Mouse (Mus musculus): ENCODE data around the gene Stard5. TPM values are rescaled to one million over a fixed set of nuclear protein-coding genes. Genes with fewer than 3 reads are reported as not detected.

The Stard5 gene
- polyA plus RNA-seq (2015; fragmentation: Nextera tagmentation; extraction: Ambion mirVana): 36.8 and 38.9 TPM in 2 replicates

GRCm38 (mm10) chr7:83631828-83632681 lies at the start of gene Stard5:
Stard5 (plus strand) TSS chr7:83631959.
- under 1% methylated on average over 35 of the region's 35 CpGs for WGBS
- peak within 1 kb of the TSS; percentile 71 for H3K9ac ChIP-seq
- ATAC-seq (ENCODE audit: insufficient number of reproducible peaks, low FRiP score, low TSS enrichment, low read depth): peak; percentile 95
- peak within 1 kb of the TSS; percentile 68 for H3K4me3 ChIP-seq
- no peaks in the 10 kb centered on the region for H3K27me3 ChIP-seq
- H3K4me2 ChIP-seq: peak within 1 kb of the TSS; percentile 76
- no peaks in the 10 kb centered on the region for H3K9me3 ChIP-seq
- H3K4me1 ChIP-seq: peaks cover 18% of the 10 kb centered on the region
- H3K36me3 ChIP-seq: peaks cover 12% of the 10 kb centered on the region; the same call in 1 of the 2 replicates
- peak within 1 kb of the TSS; percentile 86 for H3K27ac ChIP-seq

GRCm38 (mm10) chr7:83584639-83585471 lies 46.9 kb upstream of the Stard5 start, which contains the start of gene Tmc3:
Tmc3 (plus strand) TSS chr7:83584927.
- H3K4me1 ChIP-seq: peaks cover 10% of the 10 kb centered on the region
- H3K27ac ChIP-seq: 0 out of 2 replicates have a peak within 1 kb of the TSS, but pooled peaks have one; percentile 39
- H3K36me3 ChIP-seq: no peaks in the 10 kb centered on the region
- no peak within 1 kb of the TSS for H3K4me3 ChIP-seq
- no peaks in the 10 kb centered on the region for H3K9me3 ChIP-seq
- 29% methylated on average over 11 of the region's 11 CpGs for WGBS
- H3K27me3 ChIP-seq: no peaks in the 10 kb centered on the region
- H3K4me2 ChIP-seq: no peak within 1 kb of the TSS
- H3K9ac ChIP-seq: no peak within 1 kb of the TSS
- ATAC-seq (ENCODE audit: insufficient number of reproducible peaks, low FRiP score, low TSS enrichment, low read depth): peak; percentile 44; the same call in 1 of the 2 replicates

GRCm38 (mm10) chr7:83594056-83594455 lies 37.7 kb upstream of the Stard5 start:
- H3K9me3 ChIP-seq: no peaks in the 10 kb centered on the region
- H3K27me3 ChIP-seq: no peaks in the 10 kb centered on the region
- 79% methylated on average over 3 of the region's 3 CpGs for WGBS
- no peak overlapping the region for H3K27ac ChIP-seq
- H3K4me2 ChIP-seq: no peak overlapping the region
- H3K4me1 ChIP-seq: no peaks in the 10 kb centered on the region
- H3K4me3 ChIP-seq: no peak overlapping the region
- H3K9ac ChIP-seq: no peak overlapping the region
- ATAC-seq (ENCODE audit: insufficient number of reproducible peaks, low FRiP score, low TSS enrichment, low read depth): no peak
- no peaks in the 10 kb centered on the region for H3K36me3 ChIP-seq

GRCm38 (mm10) chr7:83597063-83597462 lies 34.7 kb upstream of the Stard5 start:
- Histone ChIP-seq H3K27ac (no peak overlapping the region), H3K4me2 (no peak overlapping the region), H3K9ac (no peak overlapping the region), H3K4me3 (no peak overlapping the region), H3K27me3 (no peaks in the 10 kb centered on the region), H3K36me3 (no peaks in the 10 kb centered on the region), H3K4me1 (no peaks in the 10 kb centered on the region), H3K9me3 (no peaks in the 10 kb centered on the region)
- ATAC-seq (ENCODE audit: insufficient number of reproducible peaks, low FRiP score, low TSS enrichment, low read depth): no peak
- WGBS: 84% methylated on average over 3 of the region's 3 CpGs

- H3K4me2 ChIP-seq: no peak overlapping the region
- ATAC-seq (ENCODE audit: insufficient number of reproducible peaks, low FRiP score, low TSS enrichment, low read depth): no peak
- no peak overlapping the region for H3K4me3 ChIP-seq
- H3K9ac ChIP-seq: no peak overlapping the region
- no peaks in the 10 kb centered on the region; the same call in 1 of the 2 replicates for H3K4me1 ChIP-seq
- no peaks in the 10 kb centered on the region for H3K27me3 ChIP-seq
- WGBS: 81% methylated on average over 13 of the region's 13 CpGs
- H3K27ac ChIP-seq: no peak overlapping the region
- no peaks in the 10 kb centered on the region for H3K9me3 ChIP-seq
- H3K36me3 ChIP-seq: no peaks in the 10 kb centered on the region
Observed at GRCm38 (mm10) chr7:83598997-83599912, 32.5 kb upstream of the Stard5 start.

- H3K27ac ChIP-seq: no peak overlapping the region
- no peaks in the 10 kb centered on the region for H3K36me3 ChIP-seq
- no peaks in the 10 kb centered on the region for H3K9me3 ChIP-seq
- 62% methylated on average over 8 of the region's 8 CpGs for WGBS
- peaks cover 5% of the 10 kb centered on the region; the same call in 1 of the 2 replicates for H3K4me1 ChIP-seq
- H3K9ac ChIP-seq: no peak overlapping the region
- H3K27me3 ChIP-seq: no peaks in the 10 kb centered on the region
- H3K4me3 ChIP-seq: no peak overlapping the region
- ATAC-seq (ENCODE audit: insufficient number of reproducible peaks, low FRiP score, low TSS enrichment, low read depth): no peak
- H3K4me2 ChIP-seq: no peak overlapping the region
Observed at GRCm38 (mm10) chr7:83599913-83600286, 31.9 kb upstream of the Stard5 start.

- no peak overlapping the region for H3K9ac ChIP-seq
- H3K4me2 ChIP-seq: no peak overlapping the region
- ATAC-seq (ENCODE audit: insufficient number of reproducible peaks, low FRiP score, low TSS enrichment, low read depth): no peak
- no peaks in the 10 kb centered on the region for H3K36me3 ChIP-seq
- no peaks in the 10 kb centered on the region for H3K27me3 ChIP-seq
- peaks cover 5% of the 10 kb centered on the region; the same call in 1 of the 2 replicates for H3K4me1 ChIP-seq
- no peaks in the 10 kb centered on the region for H3K9me3 ChIP-seq
- H3K27ac ChIP-seq: no peak overlapping the region
- no peak overlapping the region for H3K4me3 ChIP-seq
- WGBS: 78% methylated on average over 7 of the region's 7 CpGs
Observed at GRCm38 (mm10) chr7:83604180-83604944, 27.4 kb upstream of the Stard5 start.

- H3K4me3 ChIP-seq: no peak overlapping the region
- no peak for ATAC-seq (ENCODE audit: insufficient number of reproducible peaks, low FRiP score, low TSS enrichment, low read depth)
- no peaks in the 10 kb centered on the region for H3K27me3 ChIP-seq
- WGBS: 96% methylated on average over 2 of the region's 2 CpGs
- no peak overlapping the region for H3K4me2 ChIP-seq
- H3K9me3 ChIP-seq: no peaks in the 10 kb centered on the region
- H3K36me3 ChIP-seq: no peaks in the 10 kb centered on the region
- H3K4me1 ChIP-seq: peaks cover 5% of the 10 kb centered on the region; the same call in 1 of the 2 replicates
- H3K27ac ChIP-seq: no peak overlapping the region
- H3K9ac ChIP-seq: no peak overlapping the region
Observed at GRCm38 (mm10) chr7:83606796-83607195, 25.0 kb upstream of the Stard5 start.

GRCm38 (mm10) chr7:83609891-83610290 lies 21.9 kb upstream of the Stard5 start:
- H3K27ac ChIP-seq: no peak overlapping the region
- H3K4me3 ChIP-seq: no peak overlapping the region
- H3K9me3 ChIP-seq: no peaks in the 10 kb centered on the region
- H3K36me3 ChIP-seq: no peaks in the 10 kb centered on the region
- no peak for ATAC-seq (ENCODE audit: insufficient number of reproducible peaks, low FRiP score, low TSS enrichment, low read depth)
- no peak overlapping the region for H3K9ac ChIP-seq
- no peaks in the 10 kb centered on the region for H3K27me3 ChIP-seq
- no peaks in the 10 kb centered on the region for H3K4me1 ChIP-seq
- no peak overlapping the region for H3K4me2 ChIP-seq
- 96% methylated on average over 4 of the region's 4 CpGs for WGBS

- Histone ChIP-seq H3K27ac (no peak overlapping the region), H3K4me2 (no peak overlapping the region), H3K27me3 (no peaks in the 10 kb centered on the region), H3K4me1 (peaks cover under 1% of the 10 kb centered on the region; the same call in 1 of the 2 replicates), H3K36me3 (no peaks in the 10 kb centered on the region), H3K9me3 (no peaks in the 10 kb centered on the region), H3K9ac (no peak overlapping the region), H3K4me3 (no peak overlapping the region)
- ATAC-seq (ENCODE audit: insufficient number of reproducible peaks, low FRiP score, low TSS enrichment, low read depth): no peak
- 92% methylated on average over 1 of the region's 1 CpGs for WGBS
Observed at GRCm38 (mm10) chr7:83611886-83612285, 19.9 kb upstream of the Stard5 start.
